Mouse (Mus musculus) spleen, adult 12 weeks (tissue): ENCODE data around the gene Cphx2.
"Not testable (repeated sequence)": the region's sequence is repeated elsewhere in the genome, so short reads cannot be mapped to it uniquely, and the experiment has no call there.

Experiments
- DNase-seq: peaks from one replicate; pipeline ENCODE4 v3.0.0; 2022; ENCODE audit warnings: low spot score

Gene Cphx2

GRCm38 (mm10) chr14:26081216-26081615 lies at the start of gene Cphx2:
Gene Cphx2 (plus strand): TSS chr14:26081516.
- DNase-seq = not testable (repeated sequence)

GRCm38 (mm10) chr14:26034364-26034763 lies 47.0 kb upstream of the Cphx2 start:
- DNase-seq = not testable (repeated sequence)

GRCm38 (mm10) chr14:26035439-26035838 lies 45.9 kb upstream of the Cphx2 start:
- not testable (repeated sequence) for DNase-seq

GRCm38 (mm10) chr14:26042611-26043010 lies 38.7 kb upstream of the Cphx2 start, which contains the start of gene Gm9780:
Gene Gm9780 (minus strand): TSS chr14:26042711.
- DNase-seq = not testable (repeated sequence)

GRCm38 (mm10) chr14:26045007-26045406 lies 36.3 kb upstream of the Cphx2 start:
- DNase-seq = not testable (repeated sequence)

- not testable (repeated sequence) for DNase-seq
These were observed 34.3 kb upstream of the Cphx2 start for GRCm38 (mm10) chr14:26047026-26047425.

- DNase-seq = not testable (repeated sequence)
These were observed 32.5 kb upstream of the Cphx2 start for GRCm38 (mm10) chr14:26048767-26049166.

GRCm38 (mm10) chr14:26058184-26058583 lies 23.1 kb upstream of the Cphx2 start:
- DNase-seq = not testable (repeated sequence)

- not testable (repeated sequence) for DNase-seq
These were observed 22.0 kb upstream of the Cphx2 start for GRCm38 (mm10) chr14:26059362-26059761.

- not testable (repeated sequence) for DNase-seq
These were observed 14.6 kb upstream of the Cphx2 start for GRCm38 (mm10) chr14:26066574-26067324.

GRCm38 (mm10) chr14:26067325-26067633 lies 14.0 kb upstream of the Cphx2 start, which contains the start of gene Tmem254c:
Gene Tmem254c (minus strand): TSS chr14:26067355.
- not testable (repeated sequence) for DNase-seq

GRCm38 (mm10) chr14:26076620-26077390 lies 4.5 kb upstream of the Cphx2 start:
- not testable (repeated sequence) for DNase-seq

- not testable (repeated sequence) for DNase-seq
These were observed 681 bp downstream of the Cphx2 start, which contains the start of gene Cphx3 for GRCm38 (mm10) chr14:26081997-26082396. Gene Cphx3 (plus strand): TSS chr14:26082297.

GRCm38 (mm10) chr14:26097622-26098021 lies 16.3 kb downstream of the Cphx2 start:
- not testable (repeated sequence) for DNase-seq

- not testable (repeated sequence) for DNase-seq
These were observed 36.8 kb downstream of the Cphx2 start, which contains the start of gene Duxbl2 for GRCm38 (mm10) chr14:26118150-26118549. Gene Duxbl2 (plus strand): TSS chr14:26118349.

GRCm38 (mm10) chr14:26118550-26119000 lies 37.3 kb downstream of the Cphx2 start:
- DNase-seq = not testable (repeated sequence)

- not testable (repeated sequence) for DNase-seq
These were observed 37.8 kb downstream of the Cphx2 start for GRCm38 (mm10) chr14:26119095-26119494.
